10 mouse cellular contexts compared by ENCODE assay signal in genomic region chr8:125391271-125391670, GRCm38 (mm10).
DNase-seq lines count a peak whose midpoint lies in the region; ATAC-seq and TF ChIP-seq lines count a peak whose summit lies in the region.
"Had no signal": no experiment of that assay in that cellular context is flagged by ENCODE, and none has a peak within 500 bp of the region (broad histone marks: within the 10 kb centered on the region; RNA-seq: fewer than 3 reads in every experiment).

No protein-coding gene starts in this region.

- H3K27me3 ChIP-seq in forebrain, embryonic 14.5 days (replicated peaks; ENCODE audit: control insufficient read depth, insufficient read depth, low read length), result no peaks in the 10 kb centered on the region
- H3K27me3 ChIP-seq in forebrain, postnatal 0 days (ENCODE audit: insufficient read depth, low read length), result no peaks in the 10 kb centered on the region
- H3K27me3 ChIP-seq in midbrain, embryonic 13.5 days, result peaks cover 4% of the 10 kb centered on the region; the same call in 1 of the 2 replicates
- H3K27me3 ChIP-seq in midbrain, postnatal 0 days (ENCODE audit: insufficient read depth, low read length), result no peaks in the 10 kb centered on the region
- no peaks in the 10 kb centered on the region for H3K27me3 ChIP-seq in stomach, postnatal 0 days (ENCODE audit: control insufficient read depth, insufficient read depth, low read length)

- no peaks in the 10 kb centered on the region for H3K9me3 ChIP-seq in forebrain, embryonic 14.5 days (replicated peaks; ENCODE audit: control insufficient read depth, low read length)
- no peaks in the 10 kb centered on the region for H3K9me3 ChIP-seq in forebrain, postnatal 0 days (ENCODE audit: low read length)
- no peaks in the 10 kb centered on the region for H3K9me3 ChIP-seq in midbrain, embryonic 13.5 days
- no peaks in the 10 kb centered on the region for H3K9me3 ChIP-seq in midbrain, postnatal 0 days (ENCODE audit: low read length)
- H3K9me3 ChIP-seq in stomach, postnatal 0 days (ENCODE audit: control insufficient read depth, low read length), result no peaks in the 10 kb centered on the region

- no peak overlapping the region for H3K4me2 ChIP-seq in forebrain, embryonic 14.5 days (ENCODE audit: low read length)
- H3K4me2 ChIP-seq in forebrain, postnatal 0 days (ENCODE audit: low read depth), result no peak overlapping the region
- 0 out of 2 replicates have a peak overlapping the region, but pooled peaks have one; percentile 9 for H3K4me2 ChIP-seq in midbrain, embryonic 13.5 days (replicated peaks)
- no peak overlapping the region for H3K4me2 ChIP-seq in midbrain, postnatal 0 days (ENCODE audit: low read depth, low read length, poor library complexity, severe bottlenecking)
- no peak overlapping the region for H3K4me2 ChIP-seq in stomach, postnatal 0 days (replicated peaks; ENCODE audit: low read depth)

- H3K4me1 ChIP-seq in forebrain, embryonic 14.5 days (ENCODE audit: control insufficient read depth, insufficient read depth, low read length), result peaks cover 46% of the 10 kb centered on the region
- H3K4me1 ChIP-seq in forebrain, postnatal 0 days (ENCODE audit: insufficient read depth), result peaks cover 23% of the 10 kb centered on the region
- peaks cover 38% of the 10 kb centered on the region for H3K4me1 ChIP-seq in midbrain, embryonic 13.5 days (replicated peaks)
- H3K4me1 ChIP-seq in midbrain, postnatal 0 days (ENCODE audit: insufficient read depth, low read length), result peaks cover 6% of the 10 kb centered on the region; the same call in 1 of the 2 replicates
- H3K4me1 ChIP-seq in stomach, postnatal 0 days (replicated peaks; ENCODE audit: control insufficient read depth, insufficient read depth), result no peaks in the 10 kb centered on the region

- TF ChIP-seq CTCF in forebrain, postnatal 0 days (IDR thresholded peaks at IDR 0.05; ENCODE audit: low read depth), result no peak
- no peak for TF ChIP-seq CTCF in midbrain, postnatal 0 days (IDR thresholded peaks at IDR 0.05)
- TF ChIP-seq CTCF in stomach, postnatal 0 days (IDR thresholded peaks at IDR 0.05; ENCODE audit: low read depth), result no peak

- H3K27ac ChIP-seq in forebrain, embryonic 14.5 days (ENCODE audit: low read depth, low read length), result peak overlapping the region; percentile 44; the same call in 1 of the 2 replicates
- H3K27ac ChIP-seq in forebrain, postnatal 0 days (ENCODE audit: low read depth, low read length), result no peak overlapping the region
- no peak overlapping the region for H3K27ac ChIP-seq in midbrain, embryonic 13.5 days
- H3K27ac ChIP-seq in midbrain, postnatal 0 days (ENCODE audit: low read depth, low read length), result no peak overlapping the region
- no peak overlapping the region for H3K27ac ChIP-seq in stomach, postnatal 0 days (replicated peaks)

- no peaks in the 10 kb centered on the region for H3K36me3 ChIP-seq in forebrain, embryonic 14.5 days (ENCODE audit: control insufficient read depth, insufficient read depth, low read length)
- H3K36me3 ChIP-seq in forebrain, postnatal 0 days (ENCODE audit: insufficient read depth), result no peaks in the 10 kb centered on the region
- no peaks in the 10 kb centered on the region for H3K36me3 ChIP-seq in midbrain, embryonic 13.5 days
- no peaks in the 10 kb centered on the region for H3K36me3 ChIP-seq in midbrain, postnatal 0 days (ENCODE audit: insufficient read depth, low read length)
- no peaks in the 10 kb centered on the region for H3K36me3 ChIP-seq in stomach, postnatal 0 days (ENCODE audit: control insufficient read depth, insufficient read depth, low read length)

- TF ChIP-seq EP300 in stomach, postnatal 0 days (optimal IDR thresholded peaks at IDR 0.05), result no peak

- no peak overlapping the region for H3K9ac ChIP-seq in forebrain, embryonic 14.5 days (ENCODE audit: low read length)
- H3K9ac ChIP-seq in forebrain, postnatal 0 days, result no peak overlapping the region
- no peak overlapping the region for H3K9ac ChIP-seq in midbrain, embryonic 13.5 days (replicated peaks)
- no peak overlapping the region for H3K9ac ChIP-seq in midbrain, postnatal 0 days (replicated peaks; ENCODE audit: low read length, poor library complexity, severe bottlenecking)
- no peak overlapping the region for H3K9ac ChIP-seq in stomach, postnatal 0 days (ENCODE audit: low read length)

- DNase-seq in forebrain, embryonic 14.5 days (ENCODE audit: low spot score), result no peak
- DNase-seq in forebrain, postnatal 0 days, result no peak
- no peak for DNase-seq in midbrain, postnatal 0 days (ENCODE audit: low spot score)
- DNase-seq in thymus, postnatal 14 days, result peak; percentile 63
- no peak for DNase-seq in cerebellum, adult 11 months
- no peak for DNase-seq in stomach, postnatal 0 days (ENCODE audit: low spot score)
- DNase-seq: adrenal gland, adult 8-10 months; kidney, adult 8-10 months had no signal

- H3K4me3 ChIP-seq in forebrain, embryonic 14.5 days (ENCODE audit: low read depth, low read length), result no peak overlapping the region
- H3K4me3 ChIP-seq in forebrain, postnatal 0 days (ENCODE audit: low read depth, low read length), result no peak overlapping the region
- H3K4me3 ChIP-seq in midbrain, embryonic 13.5 days (replicated peaks), result no peak overlapping the region
- H3K4me3 ChIP-seq in midbrain, postnatal 0 days (ENCODE audit: low read depth, low read length), result no peak overlapping the region
- H3K4me3 ChIP-seq in stomach, postnatal 0 days (ENCODE audit: low read depth, low read length), result no peak overlapping the region

- no peak for ATAC-seq in forebrain, embryonic 14.5 days
- no peak for ATAC-seq in forebrain, postnatal 0 days
- no peak for ATAC-seq in midbrain, embryonic 13.5 days
- ATAC-seq in midbrain, postnatal 0 days (ENCODE audit: low FRiP score), result no peak
- ATAC-seq in inflammation-experienced regulatory T-cells, adult 6 months, result peak; percentile 99
- ATAC-seq in stomach, postnatal 0 days (ENCODE audit: low FRiP score, low TSS enrichment), result no peak

- 71% methylated on average over 8 of the region's 8 CpGs for WGBS in forebrain, embryonic 14.5 days
- 75% methylated on average over 8 of the region's 8 CpGs for WGBS in forebrain, postnatal 0 days
- 71% methylated on average over 8 of the region's 8 CpGs for WGBS in midbrain, embryonic 13.5 days
- 75% methylated on average over 8 of the region's 8 CpGs for WGBS in midbrain, postnatal 0 days
- WGBS in stomach, postnatal 0 days, result 74% methylated on average over 8 of the region's 8 CpGs
